Mouse (Mus musculus): Measurements from ENCODE around the gene Rab22a.

Gene Rab22a

DNA sequence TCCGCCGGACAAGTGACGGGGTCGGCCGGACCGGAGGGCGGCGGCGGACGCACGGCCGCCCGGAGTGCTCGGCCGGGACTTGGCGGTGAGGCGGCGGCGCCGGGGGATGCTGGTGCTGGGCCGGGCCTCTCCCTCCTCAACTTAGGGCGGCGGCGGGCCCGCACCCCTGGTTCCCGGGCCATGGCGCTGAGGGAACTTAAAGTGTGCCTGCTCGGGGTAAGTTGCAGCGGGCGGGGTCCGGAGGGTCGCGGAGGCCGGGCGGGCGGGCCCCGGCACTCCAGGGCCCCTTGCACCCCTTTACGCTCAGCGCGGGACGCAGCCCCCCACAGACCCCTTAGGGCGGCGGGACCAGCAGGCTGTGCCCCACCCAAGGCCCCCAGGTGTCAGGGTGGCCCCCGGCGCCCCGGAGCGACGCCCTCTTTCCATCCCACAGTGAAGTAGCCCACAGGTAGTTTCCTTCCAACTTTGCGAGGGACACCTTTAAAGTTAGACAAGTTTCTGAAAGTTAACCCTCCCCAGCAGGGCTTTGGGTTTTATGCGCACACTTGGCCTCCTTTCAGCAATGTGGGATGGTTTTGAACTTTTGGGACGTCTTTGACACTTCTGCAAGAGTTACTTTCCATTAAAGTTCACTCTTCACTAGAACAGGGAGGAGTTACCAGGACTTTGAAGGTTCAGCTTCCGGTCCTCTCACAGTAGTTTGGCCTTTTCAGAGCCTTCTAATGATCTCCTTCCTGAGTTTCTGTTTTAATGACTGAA lies 545 bp downstream of the Rab22a start:
- TF ChIP-seq GATA4 (IDR thresholded peaks at IDR 0.05; ENCODE audit: insufficient replicate concordance, low read length), result no peak

DNA sequence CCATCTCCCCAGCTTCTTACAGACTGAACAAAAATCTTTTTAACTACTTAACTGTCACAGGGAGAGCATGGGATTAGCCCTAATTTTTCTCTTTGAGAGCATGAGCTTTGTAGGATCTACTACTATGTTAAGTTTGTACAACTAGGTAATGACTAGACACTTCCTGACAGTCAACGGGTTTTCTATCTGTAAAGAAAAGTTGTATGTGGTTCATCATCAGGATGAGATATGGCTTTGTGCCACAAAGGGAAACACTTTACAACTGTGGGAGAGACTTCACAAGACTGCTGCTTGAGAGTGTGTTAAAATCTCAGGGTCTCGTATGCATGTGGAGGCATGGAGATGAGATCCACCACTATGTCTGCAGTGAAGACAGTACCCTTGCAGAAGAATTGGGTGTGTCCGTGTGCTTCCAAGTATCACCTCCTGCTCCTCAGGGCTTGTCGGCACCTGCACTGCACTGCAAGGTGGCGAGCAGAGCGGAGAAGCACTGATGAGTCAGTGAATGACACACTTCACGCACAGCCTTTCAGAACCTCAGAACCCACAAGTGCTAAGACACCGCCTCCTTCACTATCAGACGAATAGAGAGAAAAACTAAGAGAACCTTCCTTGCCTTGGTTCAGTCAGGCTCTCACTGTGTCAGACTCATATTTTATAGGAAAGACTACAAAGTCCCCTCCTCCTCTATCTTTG lies 2.8 kb downstream of the Rab22a start:
- no peak for TF ChIP-seq GATA4 (IDR thresholded peaks at IDR 0.05; ENCODE audit: insufficient replicate concordance, low read length)

DNA sequence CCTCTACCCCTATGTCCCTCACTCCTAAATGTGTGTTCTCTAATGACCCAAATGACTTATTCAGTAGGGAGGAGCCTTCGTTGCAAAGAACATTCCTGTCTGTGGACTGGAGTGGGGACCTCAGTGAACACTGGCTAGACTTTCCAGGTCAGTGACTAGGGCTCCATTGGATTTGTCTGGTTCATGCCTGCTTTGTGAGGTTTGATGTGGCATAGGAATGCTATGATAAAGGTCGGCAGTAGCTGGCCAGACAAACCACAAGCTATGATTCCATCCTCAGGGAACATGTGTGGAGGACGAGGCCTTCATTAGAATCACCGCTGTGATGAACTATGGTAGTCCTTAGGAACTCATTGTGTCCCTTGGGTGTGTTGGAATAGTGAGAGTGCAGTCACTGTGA lies 5.2 kb downstream of the Rab22a start:
- TF ChIP-seq GATA4 (IDR thresholded peaks at IDR 0.05; ENCODE audit: insufficient replicate concordance, low read length), result no peak

DNA sequence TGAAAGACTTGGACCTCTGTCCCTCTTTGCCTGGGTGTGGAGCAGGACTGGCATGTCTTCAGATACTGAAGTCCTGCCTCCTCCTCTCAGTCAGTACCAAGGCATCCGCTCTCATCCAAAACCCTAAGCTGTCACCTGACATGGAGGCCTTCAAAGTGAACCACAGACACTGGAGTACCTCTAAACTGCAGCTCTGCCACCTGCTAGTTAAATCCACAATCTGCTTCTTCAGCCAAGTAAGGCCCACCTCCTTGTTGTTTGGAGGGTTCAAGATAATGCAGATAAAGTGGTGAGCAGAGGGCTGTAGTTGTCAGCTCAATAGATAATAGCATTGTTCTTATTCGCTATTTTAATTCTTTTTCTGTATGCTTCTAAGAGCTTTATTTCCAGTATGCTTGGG lies 5.7 kb downstream of the Rab22a start:
- no peak for TF ChIP-seq GATA4 (IDR thresholded peaks at IDR 0.05; ENCODE audit: insufficient replicate concordance, low read length)

DNA sequence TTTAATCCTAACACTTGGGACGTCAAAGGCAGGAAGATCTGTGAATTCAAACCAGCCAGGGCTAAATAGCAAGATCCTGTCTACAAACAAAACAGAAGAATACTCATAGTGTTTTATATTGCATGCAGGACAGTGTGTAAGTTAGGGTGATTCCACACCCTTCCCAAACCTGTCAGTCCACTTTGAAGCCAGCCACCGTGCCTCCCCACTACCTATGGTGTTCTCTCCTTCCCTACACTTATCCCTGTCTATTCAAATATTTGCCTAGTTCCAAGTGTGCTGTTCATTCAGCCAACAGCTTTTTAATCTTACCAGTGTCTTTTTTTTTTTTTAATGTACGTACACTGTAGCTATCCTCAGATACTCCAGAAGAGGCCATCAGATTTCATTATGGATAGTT lies 7.3 kb downstream of the Rab22a start:
- TF ChIP-seq GATA4 (IDR thresholded peaks at IDR 0.05; ENCODE audit: insufficient replicate concordance, low read length), result no peak

DNA sequence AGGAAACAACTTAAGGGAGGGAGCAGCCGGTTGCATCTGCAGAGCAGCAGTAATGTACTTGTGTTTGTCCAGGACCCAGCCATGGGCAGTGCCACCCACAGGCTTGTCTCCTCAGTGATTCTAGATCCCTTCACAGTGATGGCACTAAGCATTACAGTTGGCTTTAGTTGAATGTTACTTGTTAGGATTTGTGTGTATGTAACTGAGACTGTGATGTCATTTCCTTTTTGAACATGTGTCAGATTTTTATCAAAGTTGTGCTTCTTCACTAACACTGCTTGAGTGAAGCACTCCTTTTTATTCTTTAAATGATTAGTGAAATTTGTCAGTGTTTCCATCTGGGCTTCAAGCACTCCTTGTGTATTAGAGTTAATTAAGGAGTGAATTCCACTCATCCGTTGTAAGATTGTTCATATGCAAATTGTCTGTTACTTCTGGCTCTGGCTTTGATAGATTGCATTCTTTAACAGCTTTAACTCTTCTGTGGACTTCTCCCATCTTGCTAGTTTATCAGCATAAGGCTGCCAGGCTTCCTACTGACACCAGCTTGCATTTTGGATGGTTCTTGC lies 12.9 kb downstream of the Rab22a start:
- TF ChIP-seq GATA4 (IDR thresholded peaks at IDR 0.05; ENCODE audit: insufficient replicate concordance, low read length), result no peak

DNA sequence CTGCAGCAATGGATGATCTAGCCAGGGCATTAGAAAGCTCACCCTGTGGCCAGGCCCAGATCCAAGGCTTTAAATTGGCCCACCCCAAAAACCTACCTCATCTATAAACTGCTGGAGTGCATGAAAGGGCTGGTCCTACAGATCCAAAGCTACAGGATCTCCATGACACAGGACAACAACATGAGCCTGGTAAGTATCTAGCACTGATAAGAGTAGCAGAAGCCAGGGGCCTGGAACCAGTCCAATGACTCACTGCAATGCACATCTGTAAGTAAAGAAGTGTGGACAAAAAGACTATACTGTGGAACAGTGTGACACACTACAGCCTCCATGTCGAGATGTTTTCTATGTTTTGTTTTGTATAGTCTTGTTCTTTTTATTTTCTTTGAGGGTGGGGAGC lies 13.9 kb downstream of the Rab22a start:
- no peak for TF ChIP-seq GATA4 (IDR thresholded peaks at IDR 0.05; ENCODE audit: insufficient replicate concordance, low read length)

DNA sequence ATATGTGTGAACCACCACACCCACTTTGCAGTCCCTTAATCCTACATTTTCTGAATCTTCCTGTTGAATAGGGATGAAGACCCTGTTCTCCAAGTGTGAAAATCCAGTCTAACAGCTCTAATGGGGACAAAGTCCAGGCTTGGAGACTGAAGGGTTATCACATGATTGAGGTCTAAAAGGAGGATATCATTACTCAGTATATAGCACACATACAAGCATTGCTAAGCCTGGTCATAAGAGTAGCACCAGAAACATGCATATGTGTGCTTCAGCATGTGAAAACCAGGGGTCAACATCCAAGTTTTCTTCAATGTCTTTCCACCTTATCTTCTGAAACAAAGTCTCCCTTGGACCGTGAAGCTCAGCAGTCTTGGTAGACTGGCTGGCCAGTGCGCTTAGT lies 19.0 kb downstream of the Rab22a start:
- no peak for TF ChIP-seq GATA4 (IDR thresholded peaks at IDR 0.05; ENCODE audit: insufficient replicate concordance, low read length)

DNA sequence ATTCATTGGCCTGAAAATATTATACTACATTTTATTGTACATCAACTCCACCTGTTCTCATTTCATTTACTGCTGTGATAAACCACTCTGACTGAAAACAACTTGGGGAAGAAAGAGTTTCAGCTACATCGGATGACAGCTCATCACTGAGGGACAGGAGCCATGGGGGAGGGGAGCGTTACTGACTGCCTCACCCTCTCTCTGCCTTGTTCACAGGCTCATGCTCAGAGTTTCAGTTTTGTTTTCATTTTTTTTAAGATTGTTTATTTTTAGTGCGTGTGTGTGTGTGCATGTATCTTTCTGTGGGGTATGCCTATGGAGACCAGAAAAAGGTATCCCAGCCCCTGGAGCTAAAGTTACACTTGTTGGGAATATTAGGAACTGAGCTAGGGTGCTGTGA lies 19.7 kb downstream of the Rab22a start:
- no peak for TF ChIP-seq GATA4 (IDR thresholded peaks at IDR 0.05; ENCODE audit: insufficient replicate concordance, low read length)

DNA sequence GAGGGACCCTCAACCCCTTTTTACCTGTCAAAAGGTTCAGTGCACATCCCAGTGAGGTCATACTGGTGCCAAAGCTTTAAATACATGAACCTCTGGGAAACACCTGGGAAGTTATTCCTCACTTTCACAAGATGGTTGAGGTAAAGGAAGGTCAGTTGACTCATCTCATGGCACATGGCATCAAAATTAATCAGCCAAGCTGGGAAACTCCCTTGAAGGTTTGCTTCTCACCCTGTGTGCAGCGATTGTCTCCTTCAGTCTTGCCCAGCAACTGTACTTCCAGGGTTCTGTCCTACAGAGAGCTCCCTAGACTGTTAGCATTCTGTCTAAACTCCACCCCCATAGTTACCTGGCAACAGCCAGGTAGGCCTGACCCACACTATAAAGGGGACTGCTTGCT lies 20.6 kb downstream of the Rab22a start:
- TF ChIP-seq GATA4 (IDR thresholded peaks at IDR 0.05; ENCODE audit: insufficient replicate concordance, low read length), result no peak

DNA sequence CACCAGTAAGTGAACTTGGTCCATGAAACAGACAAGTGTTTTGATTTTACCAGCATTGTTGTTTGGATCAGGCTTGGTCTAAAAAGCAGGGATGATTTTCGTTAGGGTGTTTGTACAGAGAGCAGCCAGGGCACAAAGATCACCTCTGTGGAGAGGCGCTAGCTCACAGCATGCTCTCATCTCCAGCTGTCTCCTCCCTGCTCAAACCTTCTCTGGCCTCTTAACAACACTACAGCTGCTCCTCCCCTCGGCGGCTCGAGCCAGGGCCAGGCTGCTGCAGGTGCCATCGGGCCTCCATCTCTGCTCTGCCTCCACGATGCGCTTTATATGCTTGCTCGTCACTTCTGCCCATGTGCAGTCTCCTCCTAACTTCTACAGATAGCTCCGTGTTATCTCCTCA lies 23.2 kb downstream of the Rab22a start:
- no peak for TF ChIP-seq GATA4 (IDR thresholded peaks at IDR 0.05; ENCODE audit: insufficient replicate concordance, low read length)

DNA sequence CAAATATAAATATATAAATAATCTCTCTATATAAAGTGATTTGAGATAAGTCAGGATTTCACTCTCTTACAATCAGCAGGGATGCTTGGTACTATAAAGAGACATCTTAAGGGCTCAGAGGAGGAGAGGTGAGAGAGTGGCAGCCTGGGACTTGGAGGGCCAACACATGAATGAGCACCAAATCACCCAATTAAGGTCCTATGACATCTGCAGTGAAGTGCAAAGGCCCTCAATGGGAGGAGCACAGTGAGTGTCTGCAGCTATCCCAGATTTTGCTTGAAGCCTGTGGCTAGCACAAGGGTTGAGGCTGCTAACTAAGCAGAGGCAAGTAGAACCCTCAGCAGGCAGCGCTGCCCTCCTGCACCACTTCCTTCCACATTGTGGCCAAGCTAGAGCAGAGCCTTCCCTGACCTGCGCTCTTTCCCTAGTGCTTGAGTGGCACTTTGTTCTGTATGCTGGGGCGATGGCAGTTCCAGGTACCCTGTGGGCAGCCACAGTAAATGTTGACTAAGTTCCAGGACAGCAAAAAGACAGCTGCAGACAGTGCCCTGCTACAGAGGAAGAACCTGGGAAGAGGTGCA lies 26.3 kb downstream of the Rab22a start:
- no peak for TF ChIP-seq GATA4 (IDR thresholded peaks at IDR 0.05; ENCODE audit: insufficient replicate concordance, low read length)

DNA sequence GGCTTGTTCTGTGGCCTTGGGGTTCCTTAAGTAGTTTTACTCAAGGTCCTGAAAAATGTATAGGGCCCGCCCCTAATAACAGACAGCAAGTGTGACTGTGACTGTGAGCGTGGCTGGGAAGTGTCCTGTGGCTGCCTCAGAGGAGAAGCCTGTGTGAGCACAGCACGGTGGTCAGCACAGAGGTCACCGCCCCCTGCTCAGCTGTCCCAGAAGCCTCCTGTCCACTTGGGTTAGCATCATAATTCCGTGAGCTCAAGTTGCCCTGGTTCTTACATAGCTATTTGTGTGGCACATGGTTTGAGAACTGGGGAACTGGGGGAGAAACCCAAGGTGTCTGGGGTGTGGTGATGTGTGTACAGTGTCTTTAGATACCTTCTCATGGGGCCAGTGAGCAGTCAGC lies 27.8 kb downstream of the Rab22a start:
- no peak for TF ChIP-seq GATA4 (IDR thresholded peaks at IDR 0.05; ENCODE audit: insufficient replicate concordance, low read length)

DNA sequence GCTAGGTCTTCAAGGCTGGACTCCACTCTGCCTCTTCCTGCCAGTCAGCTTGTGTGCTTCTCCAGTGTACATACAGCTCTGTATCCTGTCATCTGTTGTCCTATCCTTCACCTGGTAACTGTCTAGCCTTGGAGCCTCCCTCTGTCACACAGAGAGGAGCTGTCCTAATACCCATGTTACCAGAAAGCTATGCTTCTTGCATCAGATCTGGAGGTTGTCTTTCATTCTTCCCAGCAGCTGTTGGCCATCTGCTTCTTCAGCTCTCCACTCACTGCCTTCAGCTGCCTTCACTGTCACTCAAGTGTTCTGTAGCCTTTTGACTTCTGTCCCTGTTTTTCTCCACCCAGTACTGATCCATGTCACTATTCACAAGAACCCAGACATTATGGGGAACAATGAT lies 30.3 kb downstream of the Rab22a start:
- no peak for TF ChIP-seq GATA4 (IDR thresholded peaks at IDR 0.05; ENCODE audit: insufficient replicate concordance, low read length)

DNA sequence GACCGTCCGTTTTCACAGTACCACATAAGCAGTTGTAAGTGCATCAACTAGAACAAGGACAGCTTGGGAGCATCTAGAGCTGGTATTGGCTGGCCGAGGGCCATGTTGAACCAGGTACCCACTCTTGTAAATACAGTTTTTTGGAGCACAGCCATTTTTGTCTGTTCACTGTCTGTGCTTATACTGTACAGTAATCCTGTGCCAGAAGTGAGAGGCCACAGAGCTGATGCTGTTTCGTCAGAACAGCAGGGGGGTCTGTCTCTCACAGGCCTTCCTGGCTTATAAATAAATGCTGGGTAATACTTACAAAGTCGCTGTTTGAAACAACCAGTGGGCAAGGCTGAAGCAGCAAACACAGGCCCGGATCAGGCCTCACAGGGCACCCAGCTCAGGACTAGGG lies 32.2 kb downstream of the Rab22a start:
- no peak for TF ChIP-seq GATA4 (IDR thresholded peaks at IDR 0.05; ENCODE audit: insufficient replicate concordance, low read length)

DNA sequence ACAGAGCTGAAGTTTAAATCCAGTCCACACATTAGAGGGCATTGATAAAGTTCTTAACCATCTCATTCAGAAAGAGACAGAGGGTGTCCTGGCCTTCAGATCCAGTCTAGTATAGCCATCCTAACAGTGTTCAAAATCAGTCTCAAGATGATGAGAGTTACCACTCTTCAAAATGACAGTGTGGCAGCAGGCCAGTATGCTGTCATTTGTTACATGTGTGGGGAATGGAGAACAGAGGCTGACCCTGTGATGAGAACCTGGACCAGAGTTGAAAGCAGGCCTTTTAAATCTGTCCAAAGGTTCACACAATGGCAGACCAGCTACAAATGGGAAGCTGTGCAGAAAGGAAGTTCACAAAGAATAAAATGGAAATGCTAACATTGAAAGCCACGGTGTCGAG lies 33.1 kb downstream of the Rab22a start:
- no peak for TF ChIP-seq GATA4 (IDR thresholded peaks at IDR 0.05; ENCODE audit: insufficient replicate concordance, low read length)

Data from liver, adult (tissue).